Mouse (Mus musculus): ENCODE results near the gene Hoxb1.

Gene Hoxb1

GRCm38 (mm10) chr11:96365441-96366091 lies at the start of gene Hoxb1:
Hoxb1 (plus strand) TSS chr11:96365752.
- DNase-seq (ENCODE audit: low read depth, low spot score): peak; percentile 78

- no peak for DNase-seq (ENCODE audit: low read depth, low spot score)
Measured at GRCm38 (mm10) chr11:96316696-96317607, 48.6 kb upstream of the Hoxb1 start.

GRCm38 (mm10) chr11:96317608-96318367 lies 47.8 kb upstream of the Hoxb1 start, which contains the start of gene Hoxb4:
Hoxb4 (plus strand) TSS chr11:96318267.
- no peak for DNase-seq (ENCODE audit: low read depth, low spot score)

- peak; percentile 90 for DNase-seq (ENCODE audit: low read depth, low spot score)
Measured at GRCm38 (mm10) chr11:96318368-96319070, 47.0 kb upstream of the Hoxb1 start.

- peak; percentile 93 for DNase-seq (ENCODE audit: low read depth, low spot score)
Measured at GRCm38 (mm10) chr11:96319071-96319902, 46.3 kb upstream of the Hoxb1 start.

GRCm38 (mm10) chr11:96319910-96320309 lies 45.6 kb upstream of the Hoxb1 start:
- DNase-seq (ENCODE audit: low read depth, low spot score): no peak

GRCm38 (mm10) chr11:96320688-96321087 lies 44.9 kb upstream of the Hoxb1 start:
- DNase-seq (ENCODE audit: low read depth, low spot score): no peak

- DNase-seq (ENCODE audit: low read depth, low spot score): no peak
Measured at GRCm38 (mm10) chr11:96321846-96322245, 43.7 kb upstream of the Hoxb1 start.

GRCm38 (mm10) chr11:96322738-96323137 lies 42.8 kb upstream of the Hoxb1 start:
- DNase-seq (ENCODE audit: low read depth, low spot score): no peak

- DNase-seq (ENCODE audit: low read depth, low spot score): no peak
Measured at GRCm38 (mm10) chr11:96323154-96323553, 42.4 kb upstream of the Hoxb1 start, which contains the start of gene Hoxb3. Hoxb3 (plus strand) TSS chr11:96323326.

GRCm38 (mm10) chr11:96324125-96324524 lies 41.4 kb upstream of the Hoxb1 start:
- DNase-seq (ENCODE audit: low read depth, low spot score): no peak

- no peak for DNase-seq (ENCODE audit: low read depth, low spot score)
Measured at GRCm38 (mm10) chr11:96324965-96325364, 40.6 kb upstream of the Hoxb1 start.

GRCm38 (mm10) chr11:96325747-96326212 lies 39.8 kb upstream of the Hoxb1 start:
- DNase-seq (ENCODE audit: low read depth, low spot score): peak; percentile 85

- DNase-seq (ENCODE audit: low read depth, low spot score): no peak
Measured at GRCm38 (mm10) chr11:96326705-96327104, 38.8 kb upstream of the Hoxb1 start.

- DNase-seq (ENCODE audit: low read depth, low spot score): no peak
Measured at GRCm38 (mm10) chr11:96327122-96327521, 38.4 kb upstream of the Hoxb1 start.

GRCm38 (mm10) chr11:96327750-96328149 lies 37.8 kb upstream of the Hoxb1 start:
- no peak for DNase-seq (ENCODE audit: low read depth, low spot score)

GRCm38 (mm10) chr11:96328605-96329004 lies 36.9 kb upstream of the Hoxb1 start:
- DNase-seq (ENCODE audit: low read depth, low spot score): no peak

- DNase-seq (ENCODE audit: low read depth, low spot score): no peak
Measured at GRCm38 (mm10) chr11:96332105-96332504, 33.4 kb upstream of the Hoxb1 start.

GRCm38 (mm10) chr11:96332618-96333032 lies 32.9 kb upstream of the Hoxb1 start:
- no peak for DNase-seq (ENCODE audit: low read depth, low spot score)
